Mouse (Mus musculus) layer of hippocampus, postnatal 10 days (tissue): ENCODE results near the gene Olfr1412. TPM values are rescaled to one million over a fixed set of nuclear protein-coding genes. Genes with fewer than 3 reads are reported as not detected.
A peak's percentile ranks its signal among the peaks of the same experiment; 100 is the strongest.

ENCODE experiments used
- DNase-seq, 2 experiments: peaks; one replicate each; pipeline ENCODE4 v3.0.0; 2021; ENCODE audit warnings: low spot score in 2 of 2
- long read RNA-seq: library from polyadenylated mRNA; stranded (forward); transcript quantifications from one replicate; pipeline ENCODE4 v2.0.0, GENCODE M21; 2023
- total RNA-seq, 2 experiments: library from RNA; stranded (reverse); gene quantifications; 2 replicates each; pipeline ENCODE4 v1.2.3; 2021

Olfr1412 gene
- total RNA-seq: not detected
- long read RNA-seq: 0 reads

GRCm38 (mm10) chr1:92585479-92585878 is at the start of gene Olfr1412:
TSS of gene Olfr1412 (plus strand) at chr1:92585779.
- DNase-seq: no peak

- DNase-seq: no peak
Observed at GRCm38 (mm10) chr1:92536972-92537371, 48.6 kb upstream of the Olfr1412 start.

- no peak for DNase-seq
Observed at GRCm38 (mm10) chr1:92539071-92539470, 46.5 kb upstream of the Olfr1412 start.

GRCm38 (mm10) chr1:92545929-92546328 is 39.6 kb upstream of the Olfr1412 start:
- no peak for DNase-seq

- DNase-seq: no peak
Observed at GRCm38 (mm10) chr1:92571022-92571421, 14.6 kb upstream of the Olfr1412 start, which contains the start of gene Olfr1413. TSS of gene Olfr1413 (plus strand) at chr1:92571322.

- no peak for DNase-seq
Observed at GRCm38 (mm10) chr1:92594111-92594510, 8.5 kb downstream of the Olfr1412 start, which contains the start of gene Olfr1411. TSS of gene Olfr1411 (plus strand) at chr1:92594411.

GRCm38 (mm10) chr1:92596019-92596418 is 10.4 kb downstream of the Olfr1412 start:
- DNase-seq: no peak

- DNase-seq: no peak
Observed at GRCm38 (mm10) chr1:92605482-92605881, 19.9 kb downstream of the Olfr1412 start, which contains the start of gene Olfr1410. TSS of gene Olfr1410 (plus strand) at chr1:92605782.

- DNase-seq: no peak
Observed at GRCm38 (mm10) chr1:92607711-92608110, 22.1 kb downstream of the Olfr1412 start.

- peak; percentile 63 to 75 for DNase-seq
Observed at GRCm38 (mm10) chr1:92611008-92611407, 25.4 kb downstream of the Olfr1412 start.

GRCm38 (mm10) chr1:92613175-92613574 is 27.6 kb downstream of the Olfr1412 start:
- DNase-seq: no peak

GRCm38 (mm10) chr1:92614516-92614915 is 28.9 kb downstream of the Olfr1412 start:
- DNase-seq: no peak

GRCm38 (mm10) chr1:92616046-92616445 is 30.5 kb downstream of the Olfr1412 start:
- no peak for DNase-seq

- DNase-seq: no peak
Observed at GRCm38 (mm10) chr1:92617488-92617887, 31.9 kb downstream of the Olfr1412 start, which contains the start of gene Olfr12. TSS of gene Olfr12 (plus strand) at chr1:92617788.

- no peak for DNase-seq
Observed at GRCm38 (mm10) chr1:92618360-92618759, 32.8 kb downstream of the Olfr1412 start.

- no peak for DNase-seq
Observed at GRCm38 (mm10) chr1:92628227-92628626, 42.6 kb downstream of the Olfr1412 start.

- DNase-seq: no peak
Observed at GRCm38 (mm10) chr1:92632196-92632595, 46.6 kb downstream of the Olfr1412 start.

GRCm38 (mm10) chr1:92632948-92633347 is 47.4 kb downstream of the Olfr1412 start:
- no peak for DNase-seq

- DNase-seq: no peak
Observed at GRCm38 (mm10) chr1:92633726-92634125, 48.1 kb downstream of the Olfr1412 start.

- DNase-seq: no peak
Observed at GRCm38 (mm10) chr1:92634569-92634968, 49.0 kb downstream of the Olfr1412 start.

- DNase-seq: peak in 1 of 2 experiments; percentile 35
Observed at GRCm38 (mm10) chr1:92634976-92635599, 49.5 kb downstream of the Olfr1412 start.

GRCm38 (mm10) chr1:92636015-92636414 is 50.4 kb downstream of the Olfr1412 start:
- no peak for DNase-seq

- DNase-seq: no peak
Observed at GRCm38 (mm10) chr1:92636676-92637075, 51.1 kb downstream of the Olfr1412 start.
